Mouse (Mus musculus): ENCODE measurements around the gene Gm7544.
"Not testable (repeated sequence)": the region's sequence is repeated elsewhere in the genome, so short reads cannot be mapped to it uniquely, and the experiment has no call there.

- not testable (repeated sequence) for TF ChIP-seq CHD2 (IDR thresholded peaks at IDR 0.05; ENCODE audit: low read depth, low read length); HCFC1 (IDR thresholded peaks at IDR 0.05; ENCODE audit: borderline replicate concordance, insufficient read depth, low read length); ZC3H11A (IDR thresholded peaks at IDR 0.05; ENCODE audit: borderline replicate concordance, low read depth, low read length)
Observed at GRCm38 (mm10) chr1:82913434-82913833, 42.4 kb downstream of the Gm7544 start.
